Mouse (Mus musculus) lung, embryonic 14.5 days (tissue): ENCODE measurements at regions not wholly inside any gene's neighbourhood (a gene's known extent, or its start where the extent isn't known, plus 50 kb on each side); places are given as distances from the start of the nearest gene placed in this dataset.
A peak's percentile ranks its signal among the peaks of the same experiment; 100 is the strongest.

Experiments
- ATAC-seq: fragments of 200-750 bp; cut with Nextera tagmentation; 2 replicates; pipeline ENCODE4 v1.8.0; 2017; ENCODE audit warnings: mild to moderate bottlenecking, moderate TSS enrichment, moderate library complexity; ENCODE audit not compliant: insufficient read depth
- DNase-seq: peaks from one replicate; pipeline ENCODE4 v3.0.0-alpha.2; 2015
- H3K27ac ChIP-seq: fragments of 300-500 bp; sonication (generic); 2 replicates; pipeline ENCODE4 v1.5.1; 2014; ENCODE audit warnings: low read depth, mild to moderate bottlenecking, moderate library complexity
- H3K27me3 ChIP-seq: fragments of 300-500 bp; sonication (generic); 2 replicates; pipeline ENCODE4 v1.6.1; 2014; ENCODE audit warnings: low read length, control low read depth; ENCODE audit not compliant: insufficient read depth
- H3K36me3 ChIP-seq: fragments of 300-500 bp; sonication (generic); 2 replicates; pipeline ENCODE4 v1.6.1; 2014; ENCODE audit warnings: control low read depth; ENCODE audit not compliant: insufficient read depth
- H3K4me1 ChIP-seq: fragments of 300-500 bp; sonication (generic); 2 replicates; pipeline ENCODE4 v1.6.1; 2014; ENCODE audit warnings: antibody characterized with exemption, control low read depth; ENCODE audit not compliant: insufficient read depth
- H3K4me2 ChIP-seq: fragments of 300-500 bp; sonication (generic); 2 replicates; pipeline ENCODE4 v1.6.1; 2014; ENCODE audit warnings: mild to moderate bottlenecking
- H3K4me3 ChIP-seq: fragments of 300-500 bp; sonication (generic); 2 replicates; pipeline ENCODE4 v1.5.1; 2014; ENCODE audit warnings: low read depth, low read length
- H3K9ac ChIP-seq: fragments of 300-500 bp; sonication (generic); 2 replicates; pipeline ENCODE4 v1.6.1; 2014
- H3K9me3 ChIP-seq: fragments of 300-500 bp; sonication (generic); 2 replicates; pipeline ENCODE4 v1.6.1; 2016; ENCODE audit warnings: low read depth, low read length, control low read depth
- CTCF ChIP-seq: IDR thresholded peaks from 2 replicates; pipeline ENCODE4 v1.5.1; 2016; ENCODE audit warnings: antibody characterized with exemption, low read depth
- WGBS: fragments of 180-500 bp; shearing (Covaris S2); extraction: QIAGEN DNeasy Blood & Tissue Kit; methylation state at CpG from one replicate; pipeline ENCODE4 v1.1.7; 2014; 5-methylcytosine and 5-hydroxymethylcytosine counted together

DNA sequence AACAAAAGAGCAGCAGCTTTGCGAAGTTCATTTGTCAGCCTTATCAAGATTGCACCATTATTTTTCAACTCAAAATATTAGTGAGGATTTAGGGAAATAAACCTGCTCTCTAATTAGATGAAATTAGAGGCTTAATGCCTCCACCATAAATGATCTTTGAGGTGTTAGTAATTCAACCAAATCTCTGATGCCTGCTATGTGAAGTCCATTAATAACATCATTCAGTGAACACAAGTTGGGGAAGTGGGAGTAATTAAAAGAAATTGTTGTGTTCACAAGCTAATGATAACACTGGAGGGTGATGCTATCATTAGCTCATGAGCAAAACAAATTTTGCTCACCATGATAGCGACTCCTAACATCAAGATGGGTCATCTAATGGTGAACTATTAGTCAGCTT, 246.0 kb downstream of the Ttc6 start:
- ATAC-seq (no peak), DNase-seq (no peak)
- H3K27me3 ChIP-seq = no peaks in the 10 kb centered on the region
- no peak overlapping the region for H3K4me2 ChIP-seq
- no peak overlapping the region for H3K4me3 ChIP-seq
- no peaks in the 10 kb centered on the region for H3K9me3 ChIP-seq
- TF ChIP-seq CTCF = no peak
- H3K36me3 ChIP-seq = no peaks in the 10 kb centered on the region
- H3K9ac ChIP-seq = no peak overlapping the region
- no peak overlapping the region for H3K27ac ChIP-seq
- no peaks in the 10 kb centered on the region for H3K4me1 ChIP-seq
- 81% methylated on average over 2 of the region's 2 CpGs for WGBS

DNA sequence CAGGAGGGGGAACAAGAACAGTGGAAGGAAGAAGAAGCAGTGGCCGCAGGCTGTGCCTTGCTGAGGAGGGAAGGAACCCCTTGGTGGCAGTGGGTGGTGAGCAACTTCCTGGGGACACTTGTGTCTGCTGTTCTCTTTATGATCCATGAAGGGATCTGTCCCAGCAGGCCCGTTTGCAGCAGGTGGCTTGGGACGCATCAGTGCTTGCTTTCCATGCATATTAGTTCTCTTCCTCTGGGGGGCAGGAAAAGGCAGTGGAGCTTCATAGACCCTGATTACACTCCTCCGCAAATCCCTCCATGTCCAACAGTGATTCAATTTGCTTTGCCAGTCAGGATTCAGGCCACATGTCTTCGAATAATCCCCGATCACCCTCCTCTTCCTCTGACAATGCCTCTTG, 259.9 kb downstream of the Ttc6 start:
- no peak overlapping the region for H3K9ac ChIP-seq
- no peak for TF ChIP-seq CTCF
- H3K4me1 ChIP-seq = no peaks in the 10 kb centered on the region
- no peaks in the 10 kb centered on the region for H3K9me3 ChIP-seq
- no peaks in the 10 kb centered on the region for H3K27me3 ChIP-seq
- no peak overlapping the region for H3K4me2 ChIP-seq
- H3K4me3 ChIP-seq = no peak overlapping the region
- no peak overlapping the region for H3K27ac ChIP-seq
- DNase-seq (no peak), ATAC-seq (no peak)
- no peaks in the 10 kb centered on the region for H3K36me3 ChIP-seq
- WGBS = 71% methylated on average over 6 of the region's 6 CpGs

DNA sequence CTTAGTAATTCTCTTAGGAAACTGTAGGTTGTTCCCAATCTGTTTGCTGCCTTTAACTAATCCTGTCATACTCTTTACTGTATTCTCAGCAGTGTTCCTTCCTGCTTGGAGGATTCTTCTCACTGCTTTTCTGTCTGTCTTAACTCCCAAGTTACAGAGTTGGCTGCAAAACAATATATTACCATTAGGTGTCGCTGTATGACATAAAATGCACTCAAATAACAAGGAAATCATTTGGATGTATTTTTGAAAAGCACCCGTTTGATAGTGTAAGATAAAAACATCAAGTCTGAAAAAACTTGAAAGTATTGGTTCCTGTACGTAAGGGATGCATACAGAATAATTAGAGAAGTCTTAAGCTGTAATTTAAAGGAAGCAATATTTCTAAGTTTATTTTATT, 261.8 kb downstream of the Ttc6 start:
- DNase-seq = peak; percentile 90

DNA sequence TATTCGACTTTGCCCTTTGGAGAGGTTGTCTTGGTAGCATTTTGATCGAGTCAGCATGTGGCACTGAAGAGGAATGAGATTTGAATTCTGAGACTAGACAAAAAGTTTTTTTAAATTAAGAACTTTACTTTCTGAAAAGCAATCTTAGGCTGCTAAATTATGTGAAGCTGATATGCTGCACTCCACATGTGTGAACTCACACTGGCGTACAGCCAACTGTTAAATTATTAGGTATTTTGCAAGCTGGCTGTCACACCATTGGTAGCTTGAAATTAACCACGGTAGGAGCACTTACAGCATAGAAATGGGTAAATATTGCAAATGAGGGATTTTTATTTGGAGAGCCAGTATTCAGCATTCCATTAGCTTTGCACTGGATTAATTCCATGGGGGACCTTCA, 278.9 kb downstream of the Ttc6 start:
- H3K36me3 ChIP-seq = no peaks in the 10 kb centered on the region
- WGBS = 46% methylated on average over 4 of the region's 4 CpGs
- TF ChIP-seq CTCF = no peak

More for the DNA sequence above, 261.8 kb downstream of the Ttc6 start:
- Histone ChIP-seq H3K36me3 (no peaks in the 10 kb centered on the region), H3K9me3 (no peaks in the 10 kb centered on the region), H3K9ac (no peak overlapping the region), H3K27ac (no peak overlapping the region), H3K27me3 (no peaks in the 10 kb centered on the region), H3K4me3 (no peak overlapping the region), H3K4me2 (no peak overlapping the region), H3K4me1 (no peaks in the 10 kb centered on the region)
- ATAC-seq = peak; percentile 49; the same call in 1 of the 2 replicates
- WGBS = 9% methylated on average over 3 of the region's 3 CpGs
- peak; percentile 78 for TF ChIP-seq CTCF

DNA sequence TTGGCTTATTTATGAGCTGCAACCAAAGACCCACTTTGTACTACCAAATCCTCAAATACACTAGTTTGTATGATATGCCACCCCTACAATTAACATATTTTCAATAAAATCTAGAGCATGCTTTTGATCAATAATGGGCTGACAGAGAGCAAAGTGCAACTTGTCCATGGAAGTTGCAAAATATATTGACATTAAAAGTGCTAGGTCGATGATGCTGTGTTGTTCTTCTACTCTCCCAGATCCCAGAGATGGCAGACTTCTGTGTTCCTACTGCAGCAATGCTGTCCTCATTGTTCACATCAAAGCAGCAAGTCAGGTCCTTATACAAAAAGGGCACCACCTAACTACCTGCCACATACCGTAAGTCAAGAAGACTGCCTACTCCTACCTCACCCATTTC, 307.1 kb downstream of the Ttc6 start:
- WGBS = 68% methylated on average over 2 of the region's 2 CpGs
- no peak overlapping the region for H3K4me2 ChIP-seq
- no peak for TF ChIP-seq CTCF

More for the DNA sequence above, 278.9 kb downstream of the Ttc6 start:
- H3K4me3 ChIP-seq = no peak overlapping the region
- no peak overlapping the region for H3K27ac ChIP-seq
- ATAC-seq (no peak), DNase-seq (peak; percentile 35)
- no peaks in the 10 kb centered on the region for H3K4me1 ChIP-seq
- no peaks in the 10 kb centered on the region for H3K9me3 ChIP-seq
- H3K9ac ChIP-seq = no peak overlapping the region
- H3K27me3 ChIP-seq = no peaks in the 10 kb centered on the region
- no peak overlapping the region for H3K4me2 ChIP-seq

DNA sequence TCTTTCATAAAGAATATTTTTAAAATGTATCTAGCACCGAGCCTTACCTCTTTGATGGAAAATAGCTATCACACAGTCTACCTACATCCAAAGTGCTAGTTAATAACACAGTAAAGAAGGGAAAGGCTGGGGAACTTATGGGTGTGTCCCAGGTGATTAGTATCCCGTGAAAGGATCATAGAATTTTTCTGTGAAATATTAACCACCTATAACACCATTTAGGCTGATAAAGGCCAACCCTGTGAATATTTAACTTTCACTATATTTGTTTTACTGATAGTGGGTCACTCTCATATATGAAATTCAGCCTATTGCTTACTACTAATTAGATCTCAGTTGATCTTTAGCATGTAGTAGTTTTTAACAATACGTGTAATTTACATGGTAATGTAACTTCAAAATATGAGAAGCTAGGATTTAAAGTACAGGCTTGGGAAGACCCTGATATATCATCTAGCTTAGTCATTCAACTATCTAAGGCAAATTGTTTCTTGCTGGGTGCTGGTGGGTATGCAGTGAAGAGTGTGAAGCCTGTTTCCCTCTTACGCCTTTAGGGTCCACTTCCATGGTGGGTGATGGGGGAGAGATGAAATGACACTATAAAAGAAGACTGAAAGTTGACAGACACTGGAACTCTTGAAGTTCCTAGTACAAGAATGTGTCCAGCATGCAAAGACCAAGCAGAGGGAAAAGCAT, 320.6 kb upstream of the Sstr1 start:
- TF ChIP-seq CTCF = no peak
- 63% methylated on average over 4 of the region's 4 CpGs for WGBS
- Histone ChIP-seq H3K9ac (no peak overlapping the region), H3K4me2 (no peak overlapping the region), H3K4me1 (no peaks in the 10 kb centered on the region), H3K36me3 (no peaks in the 10 kb centered on the region), H3K4me3 (no peak overlapping the region), H3K27me3 (no peaks in the 10 kb centered on the region), H3K27ac (no peak overlapping the region), H3K9me3 (no peaks in the 10 kb centered on the region)
- DNase-seq = no peak
- ATAC-seq = no peak

More for the DNA sequence above, 307.1 kb downstream of the Ttc6 start:
- no peaks in the 10 kb centered on the region for H3K27me3 ChIP-seq
- H3K36me3 ChIP-seq = no peaks in the 10 kb centered on the region
- DNase-seq = no peak
- no peak overlapping the region for H3K4me3 ChIP-seq
- ATAC-seq = no peak
- H3K27ac ChIP-seq = no peak overlapping the region
- H3K9ac ChIP-seq = no peak overlapping the region
- H3K9me3 ChIP-seq = no peaks in the 10 kb centered on the region
- no peaks in the 10 kb centered on the region for H3K4me1 ChIP-seq

DNA sequence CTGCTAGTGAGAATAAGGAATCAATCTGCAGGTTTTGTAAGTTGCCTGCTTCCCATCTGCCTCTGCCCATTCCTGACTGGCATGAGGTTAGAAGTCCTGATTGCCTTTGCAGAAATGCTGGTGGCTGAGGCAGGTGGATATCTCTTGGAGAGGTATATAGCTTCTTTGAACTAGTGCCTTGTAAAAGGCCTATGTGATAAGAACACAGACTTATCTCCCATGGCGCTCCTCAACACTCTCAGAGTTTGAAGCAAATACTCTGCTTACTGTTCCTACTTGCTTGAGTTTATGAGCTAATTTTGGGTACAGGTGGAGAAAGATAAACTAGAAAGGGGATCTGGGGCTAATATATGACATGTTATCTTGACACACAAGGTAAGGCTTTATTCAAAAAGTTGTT, 320.0 kb upstream of the Sstr1 start:
- H3K4me2 ChIP-seq = no peak overlapping the region

More for the DNA sequence above, 320.0 kb upstream of the Sstr1 start:
- Histone ChIP-seq H3K4me1 (no peaks in the 10 kb centered on the region), H3K27me3 (no peaks in the 10 kb centered on the region), H3K9ac (no peak overlapping the region), H3K36me3 (no peaks in the 10 kb centered on the region), H3K27ac (no peak overlapping the region), H3K9me3 (no peaks in the 10 kb centered on the region), H3K4me3 (no peak overlapping the region)
- WGBS = 68% methylated on average over 1 of the region's 1 CpGs
- ATAC-seq (no peak), DNase-seq (no peak)
- TF ChIP-seq CTCF = no peak
